Mouse (Mus musculus) T-helper 17 cell (primary cell): Measurements from ENCODE around the gene Kctd19.

ENCODE experiments used
- in situ Hi-C, 2 experiments: fragments of 300-600 bp; cut with MboI, MseI; formaldehyde crosslinking; loops; 1 replicate in 1 of 2; 2 replicates in 1 of 2; pipeline ENCODE4 v1.15.1; 2025; ENCODE audit warnings: high pct_unique_total_duplicates in 2 of 2

The Kctd19 gene

DNA sequence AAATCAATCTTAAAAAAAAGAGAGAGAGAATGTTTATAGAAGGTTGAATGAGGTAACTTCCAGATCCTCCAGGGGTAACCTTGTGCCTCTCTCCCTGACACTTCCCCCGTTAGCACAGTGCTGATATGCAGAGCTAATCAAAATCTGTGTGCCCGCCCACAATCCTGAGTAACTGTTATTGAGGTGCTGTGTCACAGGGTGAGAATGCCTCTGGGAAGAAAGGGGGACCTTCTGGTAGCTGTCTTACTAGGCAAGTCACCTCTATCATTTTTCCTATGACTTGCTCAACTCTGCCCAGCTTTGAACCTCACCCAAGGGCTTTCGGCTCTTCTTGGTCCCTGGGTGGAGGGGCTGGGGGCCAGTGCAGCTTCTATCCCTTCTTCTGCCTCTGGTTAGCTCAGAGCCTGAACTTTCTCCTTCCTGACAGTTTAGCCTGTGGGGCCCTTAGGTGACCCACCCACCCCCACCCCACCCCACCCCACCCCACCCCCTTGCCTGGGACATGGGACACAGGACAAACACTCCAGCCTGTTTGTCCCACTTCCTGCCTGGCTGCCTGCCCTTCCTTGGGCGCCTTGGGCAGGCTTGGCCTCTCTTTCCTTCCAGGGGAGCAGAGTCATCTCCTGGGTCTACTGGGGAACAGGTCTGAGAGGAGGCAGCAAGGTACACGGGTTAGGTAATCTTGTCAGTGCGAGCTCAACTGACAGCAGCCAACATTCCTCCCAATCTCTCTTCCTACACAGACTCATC is 73.2 kb downstream of the Kctd19 start:
- in situ Hi-C loops = no loop called here

- in situ Hi-C loops = no loop called here
These were observed 74.3 kb downstream of the Kctd19 start for GRCm38 (mm10) chr8:105338992-105339391.

DNA sequence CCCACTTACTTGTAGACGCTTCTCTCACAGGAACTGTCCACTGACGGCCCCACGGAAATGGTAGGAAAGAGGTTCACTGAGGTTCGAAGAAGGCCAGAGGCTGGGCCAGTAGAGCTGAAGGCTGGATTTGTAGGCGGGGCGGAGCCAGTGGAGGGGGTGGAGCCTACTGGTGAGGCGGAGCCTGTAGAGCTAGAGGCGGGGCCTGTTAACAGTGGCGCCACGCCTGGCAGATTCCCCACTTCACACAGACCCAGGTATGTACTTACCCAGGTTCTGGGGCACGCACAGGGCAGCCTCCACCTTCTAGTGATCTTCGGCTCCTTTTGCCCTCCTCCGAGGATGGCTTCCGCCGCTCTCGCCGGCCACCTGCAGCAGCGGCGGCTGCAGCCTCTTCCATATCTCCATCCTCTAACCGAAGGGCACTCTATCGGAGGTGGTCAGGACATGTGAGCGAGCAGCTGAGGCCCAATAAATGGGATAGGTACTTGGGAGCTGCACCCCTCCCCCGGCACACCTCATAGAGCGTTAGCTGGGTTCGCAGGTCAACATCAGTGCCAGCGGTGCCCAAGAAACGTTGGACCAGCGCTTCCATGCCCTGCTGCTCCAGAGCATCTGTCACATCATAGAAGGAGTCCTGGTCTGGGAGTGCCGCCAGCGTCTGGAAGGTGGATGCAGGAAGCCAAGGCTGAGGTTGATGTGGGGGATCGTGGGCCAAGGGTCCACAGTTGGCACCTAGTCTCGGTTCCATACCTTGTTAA is 76.8 kb downstream of the Kctd19 start:
- in situ Hi-C loops = no loop called here
